Mouse (Mus musculus): ENCODE measurements at regions not wholly inside any gene's neighbourhood (a gene's known extent, or its start where the extent isn't known, plus 50 kb on each side); places are given as distances from the start of the nearest gene placed in this dataset.

- no peak for DNase-seq
Observed at GRCm38 (mm10) chr1:107914671-107915590, 325.1 kb downstream of the Serpinb8 start.

DNA sequence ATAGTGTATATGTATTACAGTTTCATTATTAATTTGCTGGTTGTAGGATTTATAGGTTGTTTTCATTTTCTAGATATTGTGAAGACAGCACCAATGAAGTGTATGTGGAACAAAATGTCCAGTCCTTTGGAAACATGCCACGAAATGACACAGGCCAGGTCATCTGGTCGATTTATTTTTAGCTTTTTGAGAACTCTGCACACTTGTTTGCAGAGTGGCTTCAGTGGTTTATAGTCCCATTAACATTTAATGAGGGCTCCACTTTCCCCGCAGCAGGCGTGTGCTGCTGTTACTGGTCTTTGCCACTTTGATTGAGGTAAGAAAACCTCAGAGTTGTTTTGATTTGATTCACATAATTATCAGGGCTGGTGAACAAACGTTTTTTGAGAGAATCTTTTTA is 327.2 kb downstream of the Serpinb8 start:
- DNase-seq, result no peak

DNA sequence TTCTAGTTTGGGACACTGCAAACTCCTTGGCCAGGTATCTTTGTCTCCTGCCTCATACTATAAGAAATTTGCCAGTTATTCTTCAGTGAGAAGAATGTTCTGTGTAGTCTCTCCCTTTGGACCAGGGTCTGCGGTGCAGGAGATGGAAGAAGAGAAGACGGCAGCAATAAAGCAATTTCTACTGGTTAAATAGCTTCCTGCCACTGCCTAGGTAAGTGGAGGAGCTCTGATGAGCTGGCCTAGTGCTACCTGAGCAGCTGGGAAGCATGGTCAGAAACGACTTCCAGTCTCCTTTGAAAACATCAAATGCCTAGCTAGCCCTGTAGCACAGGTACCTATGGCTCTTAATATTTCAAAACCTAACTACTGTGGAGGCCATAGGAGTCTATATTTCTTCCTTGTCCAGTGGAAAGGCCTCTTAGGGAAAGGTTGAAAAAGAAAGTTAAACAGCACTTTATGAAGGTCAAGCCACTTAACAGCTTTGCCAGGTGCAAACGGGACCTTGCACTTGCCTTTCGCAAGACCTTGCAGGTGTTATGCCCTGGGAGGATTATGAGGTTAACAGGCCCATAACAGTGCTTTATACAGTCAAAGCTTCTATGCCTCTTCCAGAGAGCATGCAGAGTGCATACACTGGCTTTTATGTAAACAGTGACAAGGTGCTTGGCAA is 351.9 kb downstream of the Serpinb8 start:
- no peak for DNase-seq

GRCm38 (mm10) chr1:107946204-107946939 is 356.6 kb downstream of the Serpinb8 start:
- DNase-seq, result no peak

- no peak for DNase-seq
Observed at GRCm38 (mm10) chr1:107950396-107950795, 360.6 kb downstream of the Serpinb8 start.

DNA sequence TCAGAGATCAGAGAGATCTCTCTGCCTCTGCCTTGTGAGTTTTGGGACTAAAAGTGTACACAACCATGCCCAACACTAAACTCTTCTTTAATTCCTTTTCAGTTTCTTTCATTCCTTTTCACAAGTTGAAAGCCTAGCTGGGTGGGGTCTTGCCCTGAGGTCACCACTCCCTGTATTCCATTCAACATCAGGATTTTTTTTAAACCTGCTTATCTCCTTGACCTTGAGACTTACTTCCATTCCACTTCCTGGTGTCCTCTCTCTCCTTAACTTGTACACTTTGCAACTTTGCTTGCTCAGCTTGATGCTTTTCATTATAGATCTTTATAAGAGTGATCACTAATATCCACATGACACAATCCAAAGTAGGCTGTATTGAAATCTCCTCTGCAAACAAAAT is 371.2 kb downstream of the Serpinb8 start:
- no peak for DNase-seq

DNA sequence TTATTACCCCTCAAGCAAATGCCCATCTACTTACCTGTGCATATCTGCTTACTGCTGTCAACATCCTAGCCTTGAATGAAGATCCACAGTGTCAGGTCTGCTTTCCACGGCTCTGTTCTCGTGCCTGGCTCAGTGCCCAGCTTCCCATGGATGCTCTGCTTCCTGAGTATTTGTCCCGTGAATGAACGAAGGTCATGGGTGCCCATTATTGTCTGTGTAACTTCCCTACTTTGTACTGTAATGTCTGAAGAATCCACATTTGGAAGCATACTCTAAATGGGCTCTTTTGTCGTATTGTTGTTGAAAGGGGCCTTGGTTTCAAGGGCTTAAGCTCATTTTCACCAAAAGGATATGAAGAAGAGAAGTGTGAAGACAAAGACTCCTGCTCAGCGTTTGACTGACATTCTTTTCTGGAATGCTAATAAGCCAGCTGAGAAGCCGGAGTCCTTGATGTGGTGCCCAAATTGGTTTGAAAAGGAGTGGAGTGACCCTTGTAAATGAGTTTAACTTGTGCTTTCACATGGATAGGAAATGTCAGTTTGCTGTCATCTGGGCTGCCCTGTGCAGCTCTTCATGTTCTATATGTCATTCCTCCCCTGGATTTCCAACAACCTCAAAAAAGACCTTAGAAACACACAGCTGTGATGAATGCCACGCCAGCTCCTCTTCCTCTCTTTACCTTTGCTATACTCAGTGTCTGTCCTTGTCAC is 386.0 kb downstream of the Serpinb8 start:
- no peak for DNase-seq

DNA sequence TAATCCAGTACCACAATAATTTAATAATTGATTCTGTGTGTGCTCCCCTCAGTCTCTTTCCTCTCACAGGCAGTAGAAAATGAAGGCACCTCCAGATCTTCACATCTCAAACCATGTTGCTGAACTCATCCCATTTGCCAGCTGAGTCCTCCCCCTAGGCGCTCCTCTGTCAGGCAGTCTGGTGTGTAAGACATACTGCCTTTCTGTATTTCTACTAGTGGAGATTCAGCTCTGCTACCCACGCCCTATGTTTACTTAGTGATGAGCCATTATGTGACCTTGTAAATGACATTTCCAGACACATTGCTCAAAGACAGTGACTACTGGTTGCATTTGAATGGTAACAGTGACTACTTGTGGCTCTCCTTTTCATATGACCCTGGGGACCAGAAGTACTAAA is 387.9 kb downstream of the Serpinb8 start:
- no peak for DNase-seq

- DNase-seq, result no peak
Observed at GRCm38 (mm10) chr1:107978411-107978810, 388.6 kb downstream of the Serpinb8 start.

GRCm38 (mm10) chr1:107985646-107986045 is 395.8 kb downstream of the Serpinb8 start:
- DNase-seq, result no peak

DNA sequence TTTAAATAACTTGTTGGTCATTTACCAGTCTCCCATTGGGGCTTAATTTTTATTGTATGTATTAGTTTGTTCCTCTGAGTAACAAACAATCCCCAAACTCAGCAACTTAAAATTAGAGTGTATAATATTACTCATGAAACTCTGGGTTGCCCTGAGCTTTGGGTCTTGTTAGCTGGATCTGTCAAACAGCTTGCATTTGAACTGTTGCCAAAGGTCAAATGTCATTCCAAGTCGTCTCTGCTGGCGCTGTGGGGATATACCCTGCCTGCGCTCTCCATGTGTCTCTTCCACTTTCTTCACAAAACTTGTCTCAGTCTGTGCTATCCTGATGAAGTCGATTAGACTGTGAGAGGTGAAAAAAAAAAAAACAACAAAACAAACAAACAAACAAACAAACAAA is 398.3 kb downstream of the Serpinb8 start:
- DNase-seq, result no peak

GRCm38 (mm10) chr1:107993013-107993412 is 403.2 kb downstream of the Serpinb8 start:
- DNase-seq, result no peak

DNA sequence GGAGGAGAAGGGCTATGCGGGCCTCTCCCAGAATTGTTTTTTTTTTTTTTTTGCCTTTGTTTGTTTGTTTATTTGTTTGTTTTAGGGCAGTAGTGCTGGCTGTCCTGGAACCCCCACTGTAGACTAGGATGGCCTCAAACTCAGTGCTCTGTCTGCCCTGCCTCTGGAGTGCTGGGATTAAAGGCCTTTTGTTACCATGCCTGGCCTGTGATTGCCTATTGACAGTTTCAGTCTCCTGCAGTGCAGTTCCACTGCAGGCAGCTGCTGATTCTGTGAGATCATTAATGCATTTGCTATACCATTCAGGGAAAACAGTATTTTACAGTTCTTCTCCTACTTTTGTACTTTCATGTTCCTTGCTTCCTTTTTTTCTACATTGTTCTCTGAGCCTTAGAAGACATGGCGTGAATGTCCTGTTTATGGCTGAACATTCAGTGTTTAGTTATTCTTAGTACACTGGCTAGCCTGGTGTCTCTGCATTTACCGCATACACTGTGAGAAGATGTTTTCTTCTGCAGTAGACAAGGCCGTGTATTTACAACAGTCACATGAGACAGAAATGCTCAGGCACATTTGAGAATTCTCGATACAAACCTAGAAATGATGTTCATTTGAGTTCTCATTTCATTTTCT is 434.0 kb downstream of the Serpinb8 start:
- DNase-seq, result no peak

- DNase-seq, result no peak
Observed at GRCm38 (mm10) chr1:108024705-108025104, 434.9 kb downstream of the Serpinb8 start.

- DNase-seq, result no peak
Observed at GRCm38 (mm10) chr1:108026461-108026860, 436.7 kb downstream of the Serpinb8 start.

DNA sequence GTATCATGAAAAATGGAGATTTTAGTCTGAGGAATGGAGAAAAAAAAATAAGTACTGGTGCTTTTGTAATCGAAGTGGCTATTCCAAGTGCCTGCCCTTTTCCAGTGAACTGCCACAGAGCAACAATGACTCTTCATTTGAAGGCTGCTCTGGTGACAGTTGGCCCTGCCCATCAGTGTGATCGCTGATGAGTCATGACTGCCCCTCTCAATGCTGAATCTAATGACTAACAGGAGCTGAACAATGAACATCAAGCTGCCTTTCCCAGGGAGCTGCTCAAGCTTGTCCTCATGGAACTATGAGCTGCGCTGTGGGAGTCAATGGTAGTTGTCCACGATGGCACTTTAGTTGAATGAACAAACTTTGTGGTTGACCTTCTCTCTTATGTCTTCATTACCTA is 456.4 kb downstream of the Serpinb8 start:
- DNase-seq, result no peak

GRCm38 (mm10) chr1:108046857-108047714 is 457.3 kb downstream of the Serpinb8 start:
- DNase-seq, result no peak

- DNase-seq, result no peak
Observed at GRCm38 (mm10) chr1:108094622-108095021, 504.8 kb downstream of the Serpinb8 start.

DNA sequence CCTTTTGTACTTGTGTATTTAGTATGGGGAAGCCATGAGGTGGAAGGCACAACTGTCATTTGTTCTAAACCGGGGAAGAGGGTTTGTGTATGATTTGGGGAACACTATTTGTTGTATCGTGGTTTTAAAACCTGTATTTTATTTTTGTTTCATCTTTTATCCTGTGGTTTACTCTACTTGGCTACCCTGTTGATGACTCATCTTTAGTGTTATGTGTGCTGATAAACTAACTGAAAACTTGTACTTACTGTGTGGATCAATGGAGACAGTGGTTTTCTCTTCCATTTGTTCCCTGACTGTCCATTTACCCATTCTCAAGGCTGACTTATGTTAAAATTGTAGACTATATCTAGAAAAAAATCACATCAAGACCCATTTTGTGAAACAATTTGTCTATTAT is 512.8 kb downstream of the Serpinb8 start:
- no peak for DNase-seq

DNA sequence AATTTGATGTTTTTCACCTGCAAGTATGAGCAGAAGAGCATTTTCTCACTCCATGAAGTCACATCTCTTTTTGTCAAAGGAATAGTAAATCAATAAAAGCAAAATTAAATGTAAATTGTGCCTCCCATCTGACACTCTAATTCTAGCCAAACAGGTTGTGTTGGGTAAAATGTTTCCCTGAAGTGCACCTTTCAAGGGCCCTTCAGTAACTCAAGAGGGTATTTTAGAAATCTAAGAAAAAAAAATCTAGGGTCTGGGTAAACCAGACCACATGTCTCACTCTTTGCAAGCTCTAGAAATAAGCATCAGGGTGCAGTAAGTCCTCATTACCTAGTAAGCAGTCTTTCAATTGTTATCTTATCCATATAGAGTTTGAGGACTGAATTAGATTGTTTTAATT is 521.2 kb downstream of the Serpinb8 start:
- DNase-seq, result no peak

GRCm38 (mm10) chr1:108127393-108127792 is 537.6 kb downstream of the Serpinb8 start:
- DNase-seq, result no peak
